Mouse (Mus musculus): ENCODE results near the gene Cd52. TPM values are rescaled to one million over a fixed set of nuclear protein-coding genes. Genes with fewer than 3 reads are reported as not detected.

Cd52 gene
- polyA plus RNA-seq, 1 experiment: not detected

- Histone ChIP-seq H3K4me3 (ENCODE audit: insufficient read depth, low read depth, low read length) (no peak overlapping the region), H3K4me1 (ENCODE audit: control insufficient read depth, insufficient read depth, low read length) (peaks cover 2% of the 10 kb centered on the region), H3K27ac (ENCODE audit: insufficient read depth, low read depth, low read length) (no peak overlapping the region)
- TF ChIP-seq CTCF (IDR thresholded peaks at IDR 0.05; ENCODE audit: insufficient read depth, low read depth, low read length) (no peak), POLR2A (IDR thresholded peaks at IDR 0.05; ENCODE audit: insufficient read depth, low read depth, low read length) (no peak)
- whole genome bisulfite sequencing: 40% methylated on average over 7 of the region's 7 CpGs
Observed at GRCm38 (mm10) chr4:134087412-134087811, 7.5 kb downstream of the Cd52 start.

- Histone ChIP-seq H3K4me1 (ENCODE audit: control insufficient read depth, insufficient read depth, low read length) (peaks cover 13% of the 10 kb centered on the region), H3K27ac (ENCODE audit: insufficient read depth, low read depth, low read length) (no peak overlapping the region), H3K4me3 (ENCODE audit: insufficient read depth, low read depth, low read length) (no peak overlapping the region)
- TF ChIP-seq CTCF (IDR thresholded peaks at IDR 0.05; ENCODE audit: insufficient read depth, low read depth, low read length) (no peak), POLR2A (IDR thresholded peaks at IDR 0.05; ENCODE audit: insufficient read depth, low read depth, low read length) (no peak)
- 92% methylated on average over 4 of the region's 4 CpGs for WGBS
Observed at GRCm38 (mm10) chr4:134084999-134085398, 9.9 kb downstream of the Cd52 start.

- TF ChIP-seq POLR2A (IDR thresholded peaks at IDR 0.05; ENCODE audit: insufficient read depth, low read depth, low read length): no peak
- no peak for TF ChIP-seq CTCF (IDR thresholded peaks at IDR 0.05; ENCODE audit: insufficient read depth, low read depth, low read length)
- Histone ChIP-seq H3K4me3 (ENCODE audit: insufficient read depth, low read depth, low read length) (no peak overlapping the region), H3K4me1 (ENCODE audit: control insufficient read depth, insufficient read depth, low read length) (peaks cover 17% of the 10 kb centered on the region), H3K27ac (ENCODE audit: insufficient read depth, low read depth, low read length) (no peak overlapping the region)
- 11% methylated on average over 7 of the region's 7 CpGs for WGBS
Observed at GRCm38 (mm10) chr4:134082460-134082859, 12.4 kb downstream of the Cd52 start.

GRCm38 (mm10) chr4:134081730-134082386, 13.0 kb downstream of the Cd52 start:
- H3K27ac ChIP-seq (ENCODE audit: insufficient read depth, low read depth, low read length): no peak overlapping the region
- WGBS: 1% methylated on average over 41 of the region's 41 CpGs
- peak overlapping the region; percentile 37 for H3K4me3 ChIP-seq (ENCODE audit: insufficient read depth, low read depth, low read length)
- H3K4me1 ChIP-seq (ENCODE audit: control insufficient read depth, insufficient read depth, low read length): peaks cover 17% of the 10 kb centered on the region
- no peak for TF ChIP-seq CTCF (IDR thresholded peaks at IDR 0.05; ENCODE audit: insufficient read depth, low read depth, low read length)
- TF ChIP-seq POLR2A (IDR thresholded peaks at IDR 0.05; ENCODE audit: insufficient read depth, low read depth, low read length): no peak

- 90% methylated on average over 4 of the region's 4 CpGs for WGBS
Observed at GRCm38 (mm10) chr4:134080674-134081073, 14.2 kb downstream of the Cd52 start.

GRCm38 (mm10) chr4:134078694-134079093, 16.2 kb downstream of the Cd52 start:
- 27% methylated on average over 3 of the region's 3 CpGs for WGBS
- Histone ChIP-seq H3K27ac (ENCODE audit: insufficient read depth, low read depth, low read length) (no peak overlapping the region), H3K4me1 (ENCODE audit: control insufficient read depth, insufficient read depth, low read length) (peaks cover 17% of the 10 kb centered on the region), H3K4me3 (ENCODE audit: insufficient read depth, low read depth, low read length) (no peak overlapping the region)
- no peak for TF ChIP-seq POLR2A (IDR thresholded peaks at IDR 0.05; ENCODE audit: insufficient read depth, low read depth, low read length)
- peak; percentile 34; the same call in 1 of the 2 replicates for TF ChIP-seq CTCF (IDR thresholded peaks at IDR 0.05; ENCODE audit: insufficient read depth, low read depth, low read length)

More at GRCm38 (mm10) chr4:134080674-134081073, 14.2 kb downstream of the Cd52 start:
- Histone ChIP-seq H3K4me3 (ENCODE audit: insufficient read depth, low read depth, low read length) (no peak overlapping the region), H3K27ac (ENCODE audit: insufficient read depth, low read depth, low read length) (no peak overlapping the region), H3K4me1 (ENCODE audit: control insufficient read depth, insufficient read depth, low read length) (peaks cover 17% of the 10 kb centered on the region)
- TF ChIP-seq POLR2A (IDR thresholded peaks at IDR 0.05; ENCODE audit: insufficient read depth, low read depth, low read length): no peak
- TF ChIP-seq CTCF (IDR thresholded peaks at IDR 0.05; ENCODE audit: insufficient read depth, low read depth, low read length): no peak

- no peak overlapping the region for H3K4me3 ChIP-seq (ENCODE audit: insufficient read depth, low read depth, low read length)
- H3K4me1 ChIP-seq (ENCODE audit: control insufficient read depth, insufficient read depth, low read length): peaks cover 23% of the 10 kb centered on the region
- TF ChIP-seq CTCF (IDR thresholded peaks at IDR 0.05; ENCODE audit: insufficient read depth, low read depth, low read length) (no peak), POLR2A (IDR thresholded peaks at IDR 0.05; ENCODE audit: insufficient read depth, low read depth, low read length) (no peak)
- no peak overlapping the region for H3K27ac ChIP-seq (ENCODE audit: insufficient read depth, low read depth, low read length)
- 93% methylated on average over 4 of the region's 4 CpGs for WGBS
Observed at GRCm38 (mm10) chr4:134068793-134069580, 25.9 kb downstream of the Cd52 start.

GRCm38 (mm10) chr4:134067833-134068544, 26.9 kb downstream of the Cd52 start:
- no peak for TF ChIP-seq POLR2A (IDR thresholded peaks at IDR 0.05; ENCODE audit: insufficient read depth, low read depth, low read length)
- TF ChIP-seq CTCF (IDR thresholded peaks at IDR 0.05; ENCODE audit: insufficient read depth, low read depth, low read length): no peak
- no peak overlapping the region for H3K4me3 ChIP-seq (ENCODE audit: insufficient read depth, low read depth, low read length)
- H3K4me1 ChIP-seq (ENCODE audit: control insufficient read depth, insufficient read depth, low read length): peaks cover 23% of the 10 kb centered on the region
- WGBS: 87% methylated on average over 7 of the region's 7 CpGs
- H3K27ac ChIP-seq (ENCODE audit: insufficient read depth, low read depth, low read length): no peak overlapping the region
